Mouse (Mus musculus) layer of hippocampus, postnatal 14 days (tissue): ENCODE results near the gene Slc25a13. TPM values are rescaled to one million over a fixed set of nuclear protein-coding genes. Genes with fewer than 3 reads are reported as not detected.
A peak's percentile ranks its signal among the peaks of the same experiment; 100 is the strongest.

Source experiments
- DNase-seq, 2 experiments: peaks; one replicate each; pipeline ENCODE4 v3.0.0; 2021 to 2022; ENCODE audit warnings: low spot score in 2 of 2, mixed read lengths in 1 of 2
- total RNA-seq, 2 experiments: library from RNA; stranded (reverse); gene quantifications; 2 replicates each; pipeline ENCODE4 v1.2.3; 2021

Slc25a13 gene
- total RNA-seq, 2 experiments from 2014 or later = 2.2 to 3.0 TPM

DNA sequence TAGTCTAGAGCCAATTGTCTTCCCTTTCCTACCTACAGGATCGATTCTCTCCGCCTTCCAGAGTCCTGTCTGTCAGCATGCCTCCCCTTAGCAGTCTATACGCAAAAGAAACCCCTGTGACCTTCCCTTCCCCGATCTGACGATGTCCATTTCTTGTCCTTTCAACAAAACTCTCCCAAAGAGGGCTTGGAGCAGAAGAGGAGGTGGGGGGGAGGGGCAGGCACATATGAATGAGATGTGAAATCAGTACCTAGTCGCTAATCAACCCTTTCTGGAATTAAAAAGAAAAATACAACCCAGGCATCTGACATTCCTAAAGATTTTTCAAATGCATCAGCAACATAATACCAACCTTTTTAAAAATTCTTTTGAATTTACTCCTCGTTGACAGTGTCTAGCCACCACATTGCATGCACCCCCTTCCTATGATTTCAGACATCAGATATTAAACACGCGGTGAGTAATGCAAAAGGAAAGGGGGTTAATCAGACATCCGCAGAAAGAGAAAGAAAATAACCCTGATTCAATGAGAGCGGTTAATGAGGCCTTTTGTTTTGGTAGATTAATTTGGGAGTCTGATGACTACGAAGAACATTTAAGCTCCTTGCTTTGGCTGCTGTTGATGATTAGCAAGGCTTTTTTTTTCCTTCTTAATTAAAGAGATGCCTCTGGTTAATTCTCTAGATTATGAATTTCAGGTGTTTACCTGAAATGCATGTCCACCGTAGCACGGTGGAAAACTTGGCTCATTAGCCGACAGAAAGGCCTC is 43.6 kb downstream of the Slc25a13 start:
- DNase-seq = no peak

- no peak for DNase-seq
Measured at GRCm38 (mm10) chr6:6168566-6169134, 48.3 kb downstream of the Slc25a13 start.

- no peak for DNase-seq
Measured at GRCm38 (mm10) chr6:6167339-6168126, 49.4 kb downstream of the Slc25a13 start.

DNA sequence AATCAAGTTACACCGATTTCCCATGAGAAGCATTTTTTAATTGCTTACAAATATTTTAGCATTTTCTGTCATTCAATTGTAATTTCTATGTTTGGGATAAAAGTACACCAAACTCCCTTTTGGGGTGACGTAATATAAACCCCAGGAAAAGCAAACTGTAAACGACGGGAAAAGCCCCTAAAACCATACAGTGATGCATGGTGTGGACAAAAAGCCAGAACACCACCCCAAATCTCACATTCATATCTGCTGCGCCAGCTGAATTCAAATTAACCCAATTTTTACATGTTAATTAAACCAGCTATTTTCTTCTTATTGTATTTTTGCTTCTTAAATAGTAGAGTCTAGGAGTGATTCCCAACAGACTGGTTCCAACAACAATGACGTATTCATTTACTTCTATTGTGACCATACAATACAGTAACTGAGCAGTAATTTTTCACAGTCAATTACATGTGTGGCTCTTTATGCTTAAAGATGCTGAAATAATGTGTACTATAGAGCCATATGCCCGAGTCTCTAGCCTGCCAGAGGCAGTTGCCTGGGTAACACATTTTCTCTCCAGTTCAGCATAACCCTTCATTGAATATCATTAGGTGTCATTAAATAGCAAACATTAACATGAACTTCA is 53.9 kb downstream of the Slc25a13 start:
- no peak for DNase-seq

DNA sequence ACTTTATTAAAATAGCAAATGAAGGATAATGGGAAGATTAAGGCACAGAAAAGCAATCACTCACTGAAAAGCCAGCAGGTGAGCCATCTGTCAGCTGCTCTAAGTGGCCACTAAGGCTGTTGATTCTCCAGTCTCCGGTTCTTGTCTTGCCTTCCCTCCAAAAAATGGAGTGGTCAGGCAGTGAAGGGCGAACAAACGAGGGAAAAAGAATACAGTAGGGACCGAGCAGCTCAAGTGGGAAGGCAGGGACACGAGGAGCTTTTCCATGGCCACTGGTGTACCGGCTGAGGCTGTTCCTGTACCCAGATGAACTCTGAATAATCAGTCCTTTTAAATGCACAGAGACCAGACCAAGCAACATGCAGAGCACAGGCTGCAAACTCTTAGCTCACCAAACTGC is 54.8 kb downstream of the Slc25a13 start:
- DNase-seq = no peak

- DNase-seq = no peak
Measured at GRCm38 (mm10) chr6:6160645-6161426, 56.1 kb downstream of the Slc25a13 start.

DNA sequence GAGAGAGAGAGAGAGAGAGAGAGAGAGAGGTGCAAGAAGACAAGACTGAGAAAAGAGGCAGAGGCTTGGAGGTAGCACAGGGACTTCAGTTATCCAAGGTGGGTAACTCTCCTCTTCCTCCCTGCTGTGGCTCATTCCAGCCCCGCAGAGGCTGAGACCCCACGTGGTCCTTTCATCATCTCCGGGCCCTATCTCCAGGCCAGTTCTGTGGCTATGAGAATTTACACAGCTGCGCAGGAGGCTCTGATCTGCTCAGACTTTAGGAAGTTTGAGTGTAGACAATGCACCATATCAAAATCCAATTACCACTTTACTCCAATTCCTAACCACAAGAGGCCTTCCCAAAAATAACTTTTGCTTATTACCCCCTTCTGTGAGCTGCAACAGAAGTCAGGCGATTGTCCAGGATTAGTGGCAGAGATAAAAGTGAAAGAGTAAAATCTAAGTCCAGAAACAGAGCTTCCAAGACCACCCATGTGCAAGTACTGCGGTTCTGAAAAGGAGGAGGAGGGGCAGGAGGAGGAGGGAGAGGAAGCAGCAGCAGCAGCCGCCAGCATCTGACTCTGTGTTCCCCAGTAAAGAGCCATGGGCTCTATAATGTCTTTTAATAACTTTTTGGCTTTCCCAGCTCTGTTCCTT is 57.6 kb downstream of the Slc25a13 start:
- no peak for DNase-seq

DNA sequence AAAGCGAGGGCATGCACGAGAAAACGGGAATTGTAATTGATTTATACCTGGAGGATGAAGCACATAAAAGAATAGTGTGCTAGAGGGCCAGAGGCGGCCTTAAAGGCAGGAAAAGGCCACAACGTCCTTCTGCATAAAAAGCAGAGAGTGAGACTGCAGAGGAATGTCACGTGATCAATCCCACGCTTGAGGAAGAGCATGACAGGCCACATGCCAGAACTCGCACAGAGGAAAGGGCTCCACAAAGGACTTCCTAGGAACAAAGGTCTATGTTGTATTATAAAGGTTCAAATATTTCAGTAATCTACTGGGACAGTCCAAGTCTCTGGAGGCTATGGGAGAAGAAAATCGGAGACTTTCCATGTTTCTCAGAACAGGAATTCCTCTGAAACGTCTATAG is 63.5 kb downstream of the Slc25a13 start:
- no peak for DNase-seq

DNA sequence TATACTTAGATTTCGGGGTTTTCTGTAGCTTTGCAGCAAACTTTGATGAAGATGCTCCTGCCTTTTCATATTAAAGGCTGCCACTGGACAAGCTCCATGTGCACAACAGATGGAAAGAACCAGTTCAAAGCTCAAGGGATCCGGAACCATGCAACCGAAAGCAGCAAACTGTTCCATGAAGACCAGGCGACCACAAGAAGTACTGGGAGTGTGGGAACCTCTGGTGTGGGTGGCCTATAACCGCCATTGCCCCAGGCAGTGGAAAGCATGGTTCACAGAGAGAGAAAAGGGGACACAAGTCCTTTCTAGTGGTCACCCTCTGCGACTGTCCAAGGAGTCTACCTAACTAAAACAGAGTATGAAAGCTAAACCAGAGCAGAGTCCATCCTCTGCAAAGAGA is 66.2 kb downstream of the Slc25a13 start:
- DNase-seq = no peak

- DNase-seq = no peak
Measured at GRCm38 (mm10) chr6:6149751-6150150, 67.2 kb downstream of the Slc25a13 start.

GRCm38 (mm10) chr6:6149329-6149728 is 67.6 kb downstream of the Slc25a13 start:
- no peak for DNase-seq

- DNase-seq = no peak
Measured at GRCm38 (mm10) chr6:6145412-6145811, 71.6 kb downstream of the Slc25a13 start.

- no peak for DNase-seq
Measured at GRCm38 (mm10) chr6:6143525-6143924, 73.4 kb downstream of the Slc25a13 start.

GRCm38 (mm10) chr6:6140370-6140769 is 76.6 kb downstream of the Slc25a13 start:
- no peak for DNase-seq

DNA sequence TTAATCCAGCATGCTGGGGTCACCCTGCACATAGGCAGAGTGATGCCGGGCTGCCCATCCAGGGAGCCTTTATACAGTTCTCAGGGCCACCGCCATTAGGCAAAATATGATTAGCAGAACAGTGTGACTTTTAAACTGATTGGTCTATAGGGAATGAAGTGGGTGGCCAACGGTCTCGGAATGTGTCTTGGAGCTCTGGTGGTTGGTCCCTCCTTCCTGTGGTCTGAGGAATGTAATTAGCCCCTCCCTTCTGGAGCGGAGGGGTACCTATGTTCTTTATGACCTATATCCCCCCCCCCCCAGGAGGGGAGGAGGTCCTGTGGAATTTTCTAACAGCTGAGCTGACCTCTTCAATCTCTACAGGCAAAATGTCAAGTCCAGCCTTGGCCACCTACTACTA is 77.9 kb downstream of the Slc25a13 start:
- DNase-seq = no peak

DNA sequence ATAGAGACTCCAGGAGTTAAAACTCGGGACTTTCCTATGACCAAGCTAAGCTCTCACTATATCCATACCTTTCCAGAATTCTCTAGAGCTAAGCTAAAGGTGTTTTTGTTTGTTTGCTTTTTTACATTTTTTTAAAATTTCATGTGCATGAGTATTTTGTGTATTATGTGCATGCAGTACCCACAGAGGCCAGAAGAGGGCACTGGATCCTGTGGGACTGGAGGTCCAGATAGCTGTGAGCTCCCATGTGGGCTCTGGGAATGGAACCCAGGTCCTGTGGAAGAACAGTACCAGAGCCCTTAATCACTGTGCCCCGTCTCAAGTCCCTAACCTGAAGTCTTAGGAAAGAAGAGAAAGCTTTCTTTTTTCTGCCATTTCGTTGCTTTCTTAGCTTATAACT is 80.2 kb downstream of the Slc25a13 start:
- DNase-seq = no peak

- DNase-seq = no peak
Measured at GRCm38 (mm10) chr6:6134935-6135334, 82.0 kb downstream of the Slc25a13 start.

- DNase-seq = no peak
Measured at GRCm38 (mm10) chr6:6133556-6134050, 83.4 kb downstream of the Slc25a13 start.

GRCm38 (mm10) chr6:6132047-6132446 is 84.9 kb downstream of the Slc25a13 start:
- peak in 1 of 2 experiments; percentile 12 for DNase-seq

DNA sequence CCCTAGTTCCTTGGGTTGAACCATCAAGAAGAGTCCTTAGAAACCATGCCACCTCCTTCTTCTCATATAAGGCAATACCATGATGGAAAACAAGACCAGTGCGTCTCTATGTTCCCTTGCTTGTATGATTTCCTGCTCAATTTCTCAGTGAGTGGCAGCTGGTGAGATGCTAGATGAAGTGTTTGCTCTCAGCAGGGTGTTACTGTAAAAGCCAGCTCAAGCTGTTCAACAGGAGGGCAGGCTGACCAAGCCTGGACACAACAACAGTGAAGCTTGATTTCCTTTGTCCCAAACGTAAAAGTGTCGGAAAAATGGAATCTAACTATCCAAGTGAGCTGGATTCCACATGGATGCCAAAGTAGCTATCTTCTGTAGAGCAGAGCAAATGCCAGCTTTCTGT is 91.4 kb downstream of the Slc25a13 start:
- DNase-seq = no peak
